8 mouse cellular contexts compared by ENCODE assay signal in the genomic region with DNA sequence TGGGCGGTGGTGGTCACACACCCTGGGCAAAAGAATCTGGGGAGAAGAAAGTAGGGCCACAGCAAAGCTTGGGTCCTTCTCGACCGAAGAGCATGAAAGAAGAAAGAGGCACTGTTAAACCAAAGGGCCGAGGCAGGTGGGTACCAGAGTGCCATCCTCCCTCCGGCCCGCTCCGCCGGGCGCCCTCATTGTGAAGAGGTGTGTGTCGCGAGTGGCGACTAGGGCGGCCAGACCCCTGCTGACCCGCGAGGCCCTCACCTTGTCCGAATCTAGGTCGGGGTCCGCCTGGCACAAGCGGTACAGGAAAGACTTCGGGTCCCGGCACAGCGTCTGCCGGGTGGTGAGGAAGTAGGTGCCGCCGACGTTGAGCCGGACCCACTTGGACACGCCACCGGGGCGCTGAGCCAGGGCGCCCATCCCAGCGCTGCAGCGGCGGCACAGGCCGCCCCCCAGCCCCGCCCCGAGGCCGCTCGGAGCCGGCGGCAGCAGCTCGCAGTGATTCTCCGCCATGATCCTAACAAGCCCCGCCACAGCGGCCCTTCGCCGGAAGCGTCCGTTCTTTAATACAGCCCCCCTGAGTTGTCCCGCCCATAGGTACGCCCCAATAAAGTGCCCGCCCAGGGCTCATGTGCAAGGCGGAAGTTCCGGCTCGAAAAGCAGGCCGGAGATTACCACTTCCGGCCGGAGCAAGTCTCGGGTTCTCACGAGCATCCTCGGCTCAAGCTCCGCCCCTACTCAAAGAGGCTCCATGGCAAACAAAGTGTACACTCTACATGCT. TPM values are rescaled to one million over a fixed set of nuclear protein-coding genes. Genes with fewer than 3 reads are reported as not detected.
DNase-seq lines count a peak whose midpoint lies in the region; ATAC-seq lines count a peak whose summit lies in the region.

Gene Kctd5, minus strand, starts transcription at position 567 of the 778 bp plus-strand sequence.

- WGBS in hindbrain, embryonic 14.5 days, result under 1% methylated on average over 58 of the region's 62 CpGs

- no peaks in the 10 kb centered on the region for H3K27me3 ChIP-seq in hindbrain, embryonic 14.5 days (ENCODE audit: control insufficient read depth, insufficient read depth, low read length)

- peak within 1 kb of the TSS; percentile 86 for H3K4me3 ChIP-seq in hindbrain, embryonic 14.5 days (replicated peaks; ENCODE audit: low read length)

- DNase-seq in R1 (ENCODE audit: low read depth, low spot score), result peak; percentile 97
- DNase-seq in cerebellum, postnatal 25 days, result peak; percentile 96
- peak; percentile 92 to 96 for DNase-seq in frontal cortex, postnatal 25 days (ENCODE audit: low spot score in 2 of 2)
- DNase-seq in hindbrain, embryonic 14.5 days (ENCODE audit: low spot score), result peak; percentile 98
- DNase-seq in layer of hippocampus, postnatal 36 days, result peak; percentile 95 to 97
- peak; percentile 96 for DNase-seq in lung, postnatal 36 days
- DNase-seq in retina, postnatal 1 day, result peak; percentile 98
- DNase-seq in urinary bladder, adult 18-20 months (ENCODE audit: low spot score in 2 of 2), result peak; percentile 90 to 94

- H3K9me3 ChIP-seq in hindbrain, embryonic 14.5 days (ENCODE audit: control insufficient read depth, low read length), result no peaks in the 10 kb centered on the region

- H3K9ac ChIP-seq in hindbrain, embryonic 14.5 days, result peak within 1 kb of the TSS; percentile 92

- H3K27ac ChIP-seq in hindbrain, embryonic 14.5 days, result peak within 1 kb of the TSS; percentile 77

- H3K36me3 ChIP-seq in hindbrain, embryonic 14.5 days (replicated peaks; ENCODE audit: control insufficient read depth, insufficient read depth), result peaks cover 29% of the 10 kb centered on the region

- H3K4me2 ChIP-seq in hindbrain, embryonic 14.5 days (replicated peaks), result peak within 1 kb of the TSS; percentile 88

- peaks cover 17% of the 10 kb centered on the region for H3K4me1 ChIP-seq in hindbrain, embryonic 14.5 days (replicated peaks; ENCODE audit: control insufficient read depth, insufficient read depth, low read length)

- ATAC-seq in hindbrain, embryonic 14.5 days (ENCODE audit: low FRiP score), result peak; percentile 98

RNA-seq across cellular contexts. Expression of gene Kctd5, which starts in this region (rescaled TPM):
- polyA plus RNA-seq in hindbrain, embryonic 14.5 days (2014; fragmentation: Nextera tagmentation; extraction: Ambion mirVana), result 77.8 and 79.9 TPM in 2 replicates
- 10 to 100 TPM; 28.5 to 30.1 TPM for total RNA-seq in layer of hippocampus, postnatal 36 days (2021)

Comparison
In these comparisons a context has a peak if more than half of its experiments do, and no peak if none do; other contexts are left out.
1. Peak in every context shown above with its lines: DNase-seq, ATAC-seq, H3K4me3 ChIP-seq and H3K27ac ChIP-seq.